Mouse (Mus musculus) testis, adult 2 months (tissue): Measurements from ENCODE around the gene Scube3. TPM values are rescaled to one million over a fixed set of nuclear protein-coding genes. Genes with fewer than 3 reads are reported as not detected.
"Not testable (repeated sequence)": the region's sequence is repeated elsewhere in the genome, so short reads cannot be mapped to it uniquely, and the experiment has no call there.

ENCODE experiments used
- H3K27ac ChIP-seq: fragments of 200-500 bp; 2 replicates; pipeline ENCODE4 v1.5.1; 2012; ENCODE audit warnings: low read depth, low read length; ENCODE audit not compliant: control insufficient read depth, insufficient read depth
- H3K27me3 ChIP-seq: fragments of 200-500 bp; 2 replicates; pipeline ENCODE4 v1.6.1; 2012; ENCODE audit warnings: mild to moderate bottlenecking, low read length, moderate library complexity; ENCODE audit not compliant: control insufficient read depth, insufficient read depth
- H3K36me3 ChIP-seq: fragments of 200-500 bp; 2 replicates; pipeline ENCODE4 v1.6.1; 2012; ENCODE audit warnings: mild to moderate bottlenecking, low read length; ENCODE audit not compliant: control insufficient read depth, insufficient read depth
- H3K4me1 ChIP-seq: fragments of 200-500 bp; 2 replicates; pipeline ENCODE4 v1.6.1; 2012; ENCODE audit warnings: low read length; ENCODE audit not compliant: control insufficient read depth, insufficient read depth
- H3K4me3 ChIP-seq: fragments of 200-500 bp; 2 replicates; pipeline ENCODE4 v1.5.1; 2012; ENCODE audit warnings: low read depth, mild to moderate bottlenecking, low read length, moderate library complexity, mixed read lengths; ENCODE audit not compliant: control insufficient read depth
- CTCF ChIP-seq: fragments of 200-500 bp; IDR thresholded peaks from 2 replicates; pipeline ENCODE4 v1.5.1; 2012; ENCODE audit warnings: low read depth, mild to moderate bottlenecking, inconsistent platforms, low read length, moderate library complexity; ENCODE audit not compliant: control insufficient read depth, insufficient read depth, insufficient replicate concordance
- POLR2A ChIP-seq: fragments of 200-500 bp; IDR thresholded peaks from 2 replicates; pipeline ENCODE4 v1.6.1; 2012; ENCODE audit warnings: low read depth, mild to moderate bottlenecking, inconsistent platforms, low read length, moderate library complexity; ENCODE audit not compliant: control insufficient read depth
- polyA plus RNA-seq: library from polyadenylated mRNA; depleted of rRNA; stranded (reverse); fragments of >200 nt; gene quantifications from 2 replicates; pipeline ENCODE4 v1.2.3, GENCODE M21; 2012

The Scube3 gene
- polyA plus RNA-seq, 1 experiment, result 3.4 TPM

DNA sequence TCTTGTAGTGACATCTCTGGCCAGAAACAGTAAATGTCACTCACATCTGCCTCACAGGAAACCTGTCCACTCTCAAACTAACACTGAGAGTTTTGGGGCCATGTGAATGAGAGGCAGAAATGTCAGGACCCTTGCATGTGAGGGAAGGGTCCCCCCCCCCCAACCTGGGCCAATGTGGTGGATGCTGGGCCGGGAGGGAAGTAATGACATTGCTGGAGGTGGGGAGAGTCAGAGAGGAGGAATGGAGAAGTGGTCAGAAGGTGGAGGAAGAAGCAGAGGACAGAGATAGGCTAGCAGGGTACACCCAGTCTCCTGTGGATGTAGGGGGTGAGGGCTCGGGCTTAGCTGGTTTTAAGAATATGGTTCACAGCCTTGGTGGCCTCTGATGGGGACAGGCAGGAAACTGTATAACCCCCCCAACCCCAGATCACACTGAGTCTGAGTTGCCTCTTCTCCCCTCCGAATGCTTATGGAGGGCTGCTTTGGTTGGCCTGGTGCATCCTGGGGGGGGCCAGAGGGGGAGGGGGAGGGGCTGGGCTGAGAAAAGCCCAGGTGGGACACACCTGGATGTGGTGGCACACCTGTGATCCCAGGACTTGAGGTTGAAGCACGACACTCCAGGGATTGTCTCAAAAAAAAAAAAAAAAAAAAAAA lies 67.6 kb downstream of the Scube3 start:
- Histone ChIP-seq H3K36me3 (no peaks in the 10 kb centered on the region), H3K4me3 (no peak overlapping the region), H3K4me1 (peaks cover 14% of the 10 kb centered on the region), H3K27me3 (no peaks in the 10 kb centered on the region), H3K27ac (no peak overlapping the region)
- TF ChIP-seq CTCF, result no peak
- no peak for TF ChIP-seq POLR2A

DNA sequence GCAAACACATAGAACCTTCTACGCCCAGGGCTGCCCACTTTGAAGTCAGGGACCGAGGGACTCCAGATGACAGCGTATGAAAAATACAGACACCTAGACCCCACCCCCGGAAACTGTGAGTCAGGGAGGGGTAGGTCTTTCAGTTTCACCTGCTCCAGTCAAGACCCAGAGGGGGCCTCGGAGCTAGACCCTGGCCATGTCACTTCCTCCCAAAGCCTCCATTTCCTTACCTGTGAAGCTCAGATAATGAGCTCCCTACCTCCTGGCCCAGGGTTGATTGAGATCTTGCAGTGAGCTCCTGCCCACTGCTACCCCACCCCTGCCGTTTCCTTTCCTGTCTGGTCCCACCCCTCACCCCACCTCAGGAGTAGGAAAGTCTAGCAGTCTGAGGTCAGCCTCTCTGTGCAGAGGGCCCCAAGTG lies 70.0 kb downstream of the Scube3 start:
- Histone ChIP-seq H3K4me1 (peaks cover 15% of the 10 kb centered on the region), H3K4me3 (no peak overlapping the region), H3K36me3 (no peaks in the 10 kb centered on the region), H3K27ac (no peak overlapping the region), H3K27me3 (no peaks in the 10 kb centered on the region)
- TF ChIP-seq CTCF, result no peak
- TF ChIP-seq POLR2A, result no peak

DNA sequence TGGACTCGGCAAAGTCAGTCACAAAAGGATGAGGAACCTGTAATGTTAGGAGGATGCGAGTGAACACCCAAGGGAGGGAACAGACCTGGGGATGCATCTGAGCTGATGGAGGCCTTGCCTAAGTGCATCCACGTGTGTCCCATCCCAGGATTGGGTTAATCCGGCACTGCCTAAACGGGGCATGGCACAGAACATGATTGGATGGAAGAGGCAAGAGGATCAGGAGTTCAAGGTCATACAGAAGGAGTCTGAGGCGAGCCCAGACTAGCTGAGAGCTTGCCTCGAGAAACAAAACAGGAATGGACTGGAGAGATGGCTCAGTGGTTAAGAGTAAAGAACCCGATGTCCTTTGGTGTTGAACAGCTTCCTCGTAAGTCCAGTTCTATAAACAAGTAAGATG lies 70.5 kb downstream of the Scube3 start:
- Histone ChIP-seq H3K27ac (no peak overlapping the region), H3K36me3 (no peaks in the 10 kb centered on the region), H3K4me3 (no peak overlapping the region), H3K4me1 (peaks cover 15% of the 10 kb centered on the region), H3K27me3 (no peaks in the 10 kb centered on the region)
- TF ChIP-seq POLR2A, result no peak
- TF ChIP-seq CTCF, result no peak

DNA sequence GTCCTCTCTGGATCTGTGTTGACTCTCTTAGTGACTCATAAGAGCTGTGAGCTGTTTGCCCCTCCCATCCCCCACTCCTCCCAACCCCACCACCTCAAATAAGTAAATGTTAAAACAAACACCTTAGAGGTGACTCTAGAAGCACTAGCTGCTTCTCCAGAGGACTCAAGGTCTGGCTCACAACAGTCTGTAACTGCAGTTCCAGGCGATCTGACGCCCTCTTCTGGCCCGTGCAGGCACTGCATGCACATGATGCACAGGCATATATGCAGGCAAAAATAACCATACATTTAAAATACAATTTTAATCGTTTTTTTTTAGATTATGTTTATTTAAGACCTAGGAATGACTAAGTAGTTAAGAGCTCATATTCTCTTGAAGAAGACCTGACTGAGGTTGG lies 71.3 kb downstream of the Scube3 start:
- TF ChIP-seq POLR2A (no peak), CTCF (peak; percentile 88; the same call in 1 of the 2 replicates)
- Histone ChIP-seq H3K36me3 (no peaks in the 10 kb centered on the region), H3K27me3 (no peaks in the 10 kb centered on the region), H3K27ac (no peak overlapping the region), H3K4me3 (no peak overlapping the region), H3K4me1 (peaks cover 13% of the 10 kb centered on the region)

DNA sequence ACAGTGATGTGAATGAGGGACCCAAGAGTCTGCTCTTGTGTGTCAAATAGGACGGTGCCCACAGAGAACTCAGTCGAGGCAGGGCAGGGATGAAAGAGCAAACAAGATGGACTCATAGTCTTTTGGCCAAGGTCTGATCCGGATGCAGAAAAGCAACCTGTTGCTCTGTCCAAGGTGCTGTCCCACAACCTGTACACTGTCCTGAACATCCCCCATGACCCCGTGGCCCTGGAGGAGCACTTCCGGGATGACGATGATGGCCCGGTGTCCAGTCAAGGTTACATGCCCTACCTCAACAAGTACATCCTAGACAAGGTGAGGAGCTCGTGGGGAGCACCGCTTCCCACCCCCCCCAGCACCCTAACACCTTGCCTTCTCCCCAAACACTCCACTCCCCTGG lies 74.8 kb downstream of the Scube3 start:
- Histone ChIP-seq H3K27me3 (no peaks in the 10 kb centered on the region), H3K4me3 (no peak overlapping the region), H3K27ac (no peak overlapping the region), H3K36me3 (no peaks in the 10 kb centered on the region), H3K4me1 (peaks cover 15% of the 10 kb centered on the region)
- TF ChIP-seq CTCF, result no peak

DNA sequence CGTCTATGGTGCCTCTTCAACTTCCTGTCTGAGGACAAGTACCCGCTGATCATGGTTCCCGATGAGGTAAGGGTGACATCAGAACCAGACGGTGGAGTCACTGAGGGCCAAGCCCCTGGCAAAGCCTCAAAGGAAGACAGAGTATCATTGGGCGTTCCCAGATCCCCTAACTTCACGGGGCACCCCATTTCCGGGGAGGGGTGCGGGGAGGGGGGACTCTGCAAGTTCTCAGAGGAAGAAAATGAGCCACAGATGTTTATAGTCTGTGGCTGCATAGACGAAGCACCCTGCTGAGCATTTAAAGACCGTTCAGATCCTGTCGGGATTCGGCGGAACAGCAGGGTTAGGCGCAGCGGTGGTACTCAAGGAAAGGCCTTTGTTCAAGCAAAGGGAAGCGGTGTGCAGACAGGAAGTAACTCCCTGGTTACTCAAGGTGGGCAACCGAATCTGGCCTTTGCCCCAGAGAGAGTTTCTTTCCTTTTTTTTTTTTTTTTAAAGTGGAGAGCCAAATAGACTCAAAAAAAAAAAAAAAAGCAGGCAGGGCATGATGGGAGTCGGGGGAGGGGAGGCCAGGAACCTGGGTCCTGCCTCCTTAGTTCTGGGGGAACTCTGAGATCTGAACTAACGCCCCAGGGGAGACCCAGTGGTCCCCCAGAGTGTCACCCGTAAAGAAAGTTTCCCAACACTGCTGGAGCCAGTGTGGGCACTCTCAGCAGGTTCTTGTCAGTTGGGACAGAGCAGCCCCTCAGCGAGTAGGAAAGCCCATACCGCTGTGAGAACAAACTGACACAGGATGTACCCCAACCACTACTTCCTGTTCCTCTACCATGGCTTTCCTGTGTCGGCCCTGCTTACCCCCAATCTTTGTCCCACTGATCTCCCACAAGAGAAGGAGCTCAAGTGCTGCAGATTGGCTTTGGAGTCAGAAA lies 76.0 kb downstream of the Scube3 start:
- Histone ChIP-seq H3K27ac (no peak overlapping the region), H3K4me3 (0 out of 2 replicates have a peak overlapping the region, but pooled peaks have one; percentile 2), H3K36me3 (no peaks in the 10 kb centered on the region), H3K4me1 (peaks cover 13% of the 10 kb centered on the region), H3K27me3 (no peaks in the 10 kb centered on the region)
- TF ChIP-seq POLR2A (no peak), CTCF (no peak)

DNA sequence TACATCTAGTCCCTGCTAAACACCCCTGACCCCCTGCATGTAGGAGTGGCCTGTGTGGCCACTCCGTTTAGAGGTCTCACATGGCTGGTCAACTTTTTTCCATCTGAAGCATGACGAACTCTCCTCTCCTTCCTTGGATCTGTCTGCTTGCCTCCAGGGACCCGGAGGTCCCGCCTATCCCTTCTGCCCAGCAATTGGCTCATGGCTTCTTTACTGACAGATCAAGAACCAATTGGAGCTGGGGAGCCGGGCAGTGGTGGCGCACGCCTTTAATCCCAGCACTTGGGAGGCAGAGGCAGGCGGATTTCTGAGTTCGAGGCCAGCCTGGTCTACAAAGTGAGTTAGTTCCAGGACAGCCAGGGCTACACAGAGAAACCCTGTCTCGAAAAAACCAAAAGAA lies 80.5 kb downstream of the Scube3 start:
- peak overlapping the region; percentile 58; the same call in 1 of the 2 replicates for H3K4me3 ChIP-seq
- not testable (repeated sequence) for H3K36me3 ChIP-seq, H3K27me3 ChIP-seq, H3K27ac ChIP-seq
- peaks cover 21% of the 10 kb centered on the region for H3K4me1 ChIP-seq
